Mouse (Mus musculus) kidney, adult 11 months (tissue): ENCODE data around the gene Hlcs.
A peak's percentile ranks its signal among the peaks of the same experiment; 100 is the strongest.

Experiments
- DNase-seq: peaks from one replicate; pipeline ENCODE4 v3.0.0; 2022

Gene Hlcs

GRCm38 (mm10) chr16:94289138-94290072, 24.0 kb downstream of the Hlcs start:
- no peak for DNase-seq

- DNase-seq = no peak
Measured at GRCm38 (mm10) chr16:94287826-94288225, 25.5 kb downstream of the Hlcs start.

GRCm38 (mm10) chr16:94283972-94284371, 29.4 kb downstream of the Hlcs start:
- DNase-seq = no peak

GRCm38 (mm10) chr16:94270826-94271225, 42.5 kb downstream of the Hlcs start:
- DNase-seq = no peak

GRCm38 (mm10) chr16:94269635-94270034, 43.7 kb downstream of the Hlcs start:
- peak; percentile 68 for DNase-seq

- no peak for DNase-seq
Measured at GRCm38 (mm10) chr16:94268205-94268604, 45.2 kb downstream of the Hlcs start.

DNA sequence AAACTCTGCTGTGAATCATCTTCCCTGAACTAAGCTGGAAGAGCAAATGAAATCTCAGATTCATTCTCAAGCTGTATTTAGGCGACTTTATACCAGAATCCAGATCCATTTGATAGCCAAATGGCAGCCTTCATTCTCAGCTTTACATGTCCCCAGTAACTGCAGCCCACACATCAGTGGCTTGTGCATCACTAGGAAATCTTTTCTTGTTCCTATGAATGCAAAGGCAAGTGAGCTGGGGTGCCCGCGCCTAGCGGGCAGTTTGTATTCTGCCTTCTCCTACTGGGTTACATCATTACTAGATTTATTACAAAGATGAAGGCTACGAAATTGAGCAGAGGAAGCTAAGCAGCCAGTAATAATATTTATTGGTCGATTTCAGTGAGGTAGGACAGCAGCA, 48.8 kb downstream of the Hlcs start:
- no peak for DNase-seq

DNA sequence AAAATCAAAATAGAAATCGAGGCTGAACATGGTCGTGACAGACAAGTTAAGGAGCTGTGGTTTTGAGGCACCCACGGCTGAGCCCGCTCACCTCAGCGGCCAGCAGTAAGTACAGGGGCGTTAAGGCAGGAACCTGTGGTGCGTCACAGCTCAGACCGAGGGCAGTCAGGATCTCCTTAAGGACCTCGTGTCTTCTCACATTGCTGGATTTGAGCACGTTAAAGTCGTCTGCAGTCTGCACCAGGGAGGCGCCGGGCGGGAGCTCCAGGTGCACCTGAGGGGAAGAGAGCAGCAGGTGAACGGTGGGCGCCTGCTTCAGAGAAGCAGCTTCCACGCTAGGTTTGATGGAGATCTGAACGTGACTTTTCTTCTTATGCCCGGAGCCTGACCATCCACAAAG, 50.9 kb downstream of the Hlcs start:
- no peak for DNase-seq

DNA sequence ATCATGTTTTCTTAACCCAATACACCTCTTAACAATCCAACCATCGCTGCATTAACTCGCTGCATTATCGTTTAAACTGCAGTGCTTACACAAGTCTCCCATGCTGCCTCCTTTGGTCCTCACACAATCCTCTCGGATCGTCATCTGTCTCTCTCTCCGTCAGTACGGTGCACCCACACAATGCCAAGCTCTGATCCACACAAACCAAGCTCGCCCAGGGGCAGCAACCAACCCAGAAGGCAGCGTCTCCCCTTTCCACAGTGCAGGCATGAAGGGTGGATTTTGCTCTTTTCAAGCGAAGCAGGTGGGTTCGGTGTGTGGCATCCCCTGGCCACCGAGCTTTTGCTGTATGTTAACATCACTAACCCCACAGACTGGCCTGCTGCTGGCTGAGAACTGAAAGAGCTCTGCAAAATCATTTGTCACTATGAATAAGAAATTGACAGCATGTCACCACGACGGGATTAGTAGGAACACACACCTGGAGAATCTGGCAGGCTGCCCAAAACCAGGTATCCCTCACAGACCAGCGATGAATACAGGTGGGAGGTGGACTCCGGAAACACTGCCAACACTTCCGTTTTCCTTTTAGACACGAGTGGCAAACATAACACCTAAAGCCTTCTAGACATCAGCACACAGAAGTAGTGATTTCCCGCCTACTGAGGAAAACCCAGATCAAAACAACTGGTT, 52.3 kb downstream of the Hlcs start:
- no peak for DNase-seq

- DNase-seq = peak; percentile 56
Measured at GRCm38 (mm10) chr16:94258366-94259310, 54.7 kb downstream of the Hlcs start.

- DNase-seq = no peak
Measured at GRCm38 (mm10) chr16:94255592-94255991, 57.8 kb downstream of the Hlcs start.

- no peak for DNase-seq
Measured at GRCm38 (mm10) chr16:94255035-94255434, 58.3 kb downstream of the Hlcs start.

DNA sequence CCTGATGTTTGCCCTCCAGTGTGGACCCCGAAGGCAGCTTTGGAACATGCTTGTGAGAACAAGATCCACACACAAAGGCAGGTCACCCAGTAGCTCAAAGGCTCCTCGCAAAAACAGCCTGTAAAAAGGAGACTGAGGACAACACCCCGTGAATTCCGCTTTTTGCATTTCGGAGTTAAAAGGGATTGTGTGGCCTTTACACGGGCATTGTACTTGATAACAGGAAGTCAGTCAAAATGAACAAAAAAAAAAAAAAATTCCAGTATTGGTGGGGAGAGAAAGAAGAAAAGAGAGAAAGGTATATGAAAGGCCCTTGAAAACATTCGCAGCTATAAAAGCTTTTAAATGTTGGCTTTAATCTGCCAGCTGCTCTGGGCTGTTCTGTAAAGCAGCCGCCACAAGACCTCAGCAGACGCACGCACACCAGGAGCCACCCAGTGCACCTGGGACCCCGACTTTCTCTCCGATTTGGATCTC, 58.9 kb downstream of the Hlcs start:
- DNase-seq = no peak

- no peak for DNase-seq
Measured at GRCm38 (mm10) chr16:94253671-94254414, 59.5 kb downstream of the Hlcs start.

DNA sequence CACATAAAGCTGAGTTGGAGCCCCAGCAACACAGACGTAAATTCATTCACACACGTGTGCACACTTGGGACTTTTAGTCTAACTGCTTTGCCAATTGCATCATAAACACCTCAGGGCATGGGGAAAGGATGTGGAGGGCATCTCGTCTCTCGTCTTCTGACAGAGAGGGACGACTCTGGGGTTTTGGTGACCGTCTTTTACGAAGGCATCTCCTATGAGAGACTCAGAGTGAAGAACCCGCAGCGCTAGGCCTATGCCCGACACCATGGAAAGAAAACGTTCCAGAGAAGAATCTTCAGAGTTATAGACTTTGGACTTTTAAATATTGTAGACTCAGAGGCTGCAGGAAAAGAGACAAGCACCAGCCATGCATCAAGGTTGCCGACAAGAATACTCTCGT, 61.6 kb downstream of the Hlcs start:
- DNase-seq = no peak

DNA sequence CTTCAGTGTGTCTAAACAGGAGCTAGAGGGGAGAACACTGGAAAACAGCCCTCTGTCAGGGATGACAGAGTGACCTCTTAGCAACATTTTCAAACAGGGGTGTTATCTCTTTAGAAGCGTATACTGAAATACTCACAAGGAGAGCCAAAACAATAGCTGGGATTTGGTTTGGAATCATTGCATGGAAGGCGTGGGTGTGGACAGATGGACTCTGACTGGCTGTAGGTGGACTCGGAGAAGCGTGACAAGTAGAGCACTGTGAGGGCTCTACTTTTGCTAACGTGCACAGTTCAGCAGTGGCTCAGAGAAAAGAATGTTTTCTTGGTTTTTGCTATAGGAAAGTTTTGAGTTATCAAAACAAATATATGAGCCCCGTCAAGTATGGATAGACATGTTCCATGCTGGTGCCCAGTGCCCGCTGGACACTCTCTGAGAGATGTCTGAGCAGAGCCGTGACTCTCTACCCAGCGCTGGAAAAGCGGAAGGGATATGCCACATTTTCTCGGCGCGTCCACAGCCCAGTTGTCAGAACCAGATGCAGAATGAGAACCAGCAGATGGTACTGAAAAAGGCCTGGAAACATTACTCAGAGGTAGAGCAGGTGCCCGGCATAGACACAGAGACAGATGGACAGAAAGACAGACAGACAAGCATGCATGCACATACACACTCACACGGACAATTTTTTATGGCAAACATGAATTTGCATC, 62.6 kb downstream of the Hlcs start:
- no peak for DNase-seq

DNA sequence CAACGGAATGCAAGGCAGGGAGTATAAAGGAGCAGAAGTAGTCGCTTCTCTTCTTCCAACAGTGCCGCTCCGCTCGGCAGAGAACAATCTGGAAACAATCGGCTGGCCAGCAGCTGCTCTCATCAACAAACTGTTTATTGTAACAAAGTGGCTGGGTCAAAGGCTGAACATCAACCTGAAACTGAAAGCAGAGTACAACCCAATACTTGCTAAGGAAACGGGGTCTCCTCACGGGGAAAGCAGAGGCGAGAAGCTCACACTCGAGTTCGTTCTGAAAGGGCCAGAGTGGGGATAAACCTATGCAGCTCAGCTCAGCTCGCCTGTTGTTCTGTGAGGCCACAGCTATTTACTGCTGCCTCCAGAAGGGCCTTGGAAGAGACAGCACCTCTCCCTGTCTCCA, 63.2 kb downstream of the Hlcs start:
- no peak for DNase-seq

DNA sequence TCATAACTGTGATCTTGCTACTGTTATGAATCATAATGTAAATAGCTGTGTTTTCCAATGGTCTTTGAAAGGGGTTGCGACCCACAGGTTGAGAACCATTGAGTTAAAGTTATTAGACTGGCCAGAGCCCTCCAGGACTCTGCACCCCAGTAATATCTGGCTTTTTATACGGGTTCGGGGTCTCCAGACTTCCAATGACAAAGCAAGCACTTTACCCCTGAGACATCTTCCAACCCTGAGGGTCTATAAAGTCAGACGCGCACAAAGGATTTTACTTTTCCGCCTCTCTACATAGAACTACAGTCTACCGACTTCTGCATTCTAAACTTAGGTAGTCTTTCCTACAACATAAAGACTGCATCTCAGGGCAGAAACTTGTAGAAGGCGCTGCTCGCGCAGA, 63.7 kb downstream of the Hlcs start:
- no peak for DNase-seq

GRCm38 (mm10) chr16:94248721-94249120, 64.7 kb downstream of the Hlcs start:
- DNase-seq = no peak

- DNase-seq = no peak
Measured at GRCm38 (mm10) chr16:94246976-94247375, 66.4 kb downstream of the Hlcs start.

DNA sequence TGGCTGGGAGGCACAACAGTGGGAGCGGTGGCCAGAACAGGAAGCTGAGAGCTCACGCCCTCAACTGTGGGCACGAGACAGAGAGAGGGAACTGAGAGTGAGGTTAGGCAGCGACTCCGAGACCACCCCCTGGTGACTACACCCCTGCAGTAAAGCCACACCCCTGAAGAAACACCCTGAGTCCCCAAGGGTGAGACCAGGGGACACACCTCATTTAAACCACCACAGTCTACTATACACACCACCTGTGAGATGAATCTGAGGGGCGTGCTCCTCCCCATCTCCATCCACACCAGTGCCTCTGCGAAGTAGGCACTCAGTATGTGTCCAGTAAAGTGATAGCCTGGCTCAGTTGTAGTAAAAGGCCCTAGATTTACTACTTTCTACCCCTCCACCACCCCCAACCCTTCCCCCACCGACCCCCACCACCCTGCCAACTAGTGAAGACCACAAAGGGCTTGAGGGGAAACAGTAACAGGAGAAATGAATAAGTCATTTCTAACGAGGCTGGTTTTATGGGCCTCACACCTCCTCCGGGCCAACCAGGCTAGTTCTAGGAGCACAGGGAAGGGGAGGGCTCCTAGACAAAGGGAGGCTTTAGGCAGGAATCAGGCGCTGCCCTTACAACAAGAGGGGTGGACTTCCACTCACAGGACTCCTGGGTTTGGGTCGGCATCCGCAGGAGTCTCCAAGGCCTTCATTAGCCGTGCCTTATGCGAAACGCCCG, 67.2 kb downstream of the Hlcs start:
- DNase-seq = no peak
